Mouse (Mus musculus): ENCODE data around the gene BC004004. TPM values are rescaled to one million over a fixed set of nuclear protein-coding genes. Genes with fewer than 3 reads are reported as not detected.
"Not testable (repeated sequence)": the region's sequence is repeated elsewhere in the genome, so short reads cannot be mapped to it uniquely, and the experiment has no call there.

BC004004 gene
- total RNA-seq, 2 experiments from 2014 or later, result 70.1 to 81.0 TPM

- ATAC-seq (ENCODE audit: poor library complexity, severe bottlenecking), result peak; percentile 77
Observed at GRCm38 (mm10) chr17:29259489-29259888, 9.1 kb upstream of the BC004004 start.

- no peak for ATAC-seq (ENCODE audit: poor library complexity, severe bottlenecking)
Observed at GRCm38 (mm10) chr17:29260501-29260900, 8.1 kb upstream of the BC004004 start.

GRCm38 (mm10) chr17:29261603-29262258, 6.9 kb upstream of the BC004004 start:
- no peak for ATAC-seq (ENCODE audit: poor library complexity, severe bottlenecking)

GRCm38 (mm10) chr17:29262259-29262649, 6.3 kb upstream of the BC004004 start:
- ATAC-seq (ENCODE audit: poor library complexity, severe bottlenecking), result no peak

GRCm38 (mm10) chr17:29263417-29263816, 5.2 kb upstream of the BC004004 start:
- no peak for ATAC-seq (ENCODE audit: poor library complexity, severe bottlenecking)

- ATAC-seq (ENCODE audit: poor library complexity, severe bottlenecking), result peak; percentile 58
Observed at GRCm38 (mm10) chr17:29263840-29264633, 4.6 kb upstream of the BC004004 start, which contains the start of gene Ppil1. Gene Ppil1 (minus strand): TSS chr17:29264186.

GRCm38 (mm10) chr17:29264760-29265159, 3.8 kb upstream of the BC004004 start:
- ATAC-seq (ENCODE audit: poor library complexity, severe bottlenecking), result no peak

- not testable (repeated sequence) for ATAC-seq (ENCODE audit: poor library complexity, severe bottlenecking)
Observed at GRCm38 (mm10) chr17:29267040-29267439, 1.5 kb upstream of the BC004004 start.

- no peak for ATAC-seq (ENCODE audit: poor library complexity, severe bottlenecking)
Observed at GRCm38 (mm10) chr17:29267931-29268681, 482 bp upstream of the BC004004 start.

- no peak for ATAC-seq (ENCODE audit: poor library complexity, severe bottlenecking)
Observed at GRCm38 (mm10) chr17:29269349-29269706, 740 bp downstream of the BC004004 start.

- no peak for ATAC-seq (ENCODE audit: poor library complexity, severe bottlenecking)
Observed at GRCm38 (mm10) chr17:29270148-29270698, 1.6 kb downstream of the BC004004 start.

- no peak for ATAC-seq (ENCODE audit: poor library complexity, severe bottlenecking)
Observed at GRCm38 (mm10) chr17:29273156-29273555, 4.6 kb downstream of the BC004004 start.

GRCm38 (mm10) chr17:29273889-29274288, 5.3 kb downstream of the BC004004 start:
- no peak for ATAC-seq (ENCODE audit: poor library complexity, severe bottlenecking)

GRCm38 (mm10) chr17:29280422-29280821, 11.8 kb downstream of the BC004004 start:
- peak; percentile 38 for ATAC-seq (ENCODE audit: poor library complexity, severe bottlenecking)

- no peak for ATAC-seq (ENCODE audit: poor library complexity, severe bottlenecking)
Observed at GRCm38 (mm10) chr17:29281541-29281940, 13.0 kb downstream of the BC004004 start.

GRCm38 (mm10) chr17:29282216-29282952, 13.8 kb downstream of the BC004004 start:
- no peak for ATAC-seq (ENCODE audit: poor library complexity, severe bottlenecking)

- ATAC-seq (ENCODE audit: poor library complexity, severe bottlenecking), result no peak
Observed at GRCm38 (mm10) chr17:29291793-29292192, 23.2 kb downstream of the BC004004 start.

- ATAC-seq (ENCODE audit: poor library complexity, severe bottlenecking), result no peak
Observed at GRCm38 (mm10) chr17:29292996-29293395, 24.4 kb downstream of the BC004004 start.

GRCm38 (mm10) chr17:29293807-29294605, 25.4 kb downstream of the BC004004 start:
- ATAC-seq (ENCODE audit: poor library complexity, severe bottlenecking), result no peak

GRCm38 (mm10) chr17:29295835-29296234, 27.2 kb downstream of the BC004004 start:
- no peak for ATAC-seq (ENCODE audit: poor library complexity, severe bottlenecking)
